Comparison of ENCODE assay signal across 9 mouse cellular contexts in the genomic region with DNA sequence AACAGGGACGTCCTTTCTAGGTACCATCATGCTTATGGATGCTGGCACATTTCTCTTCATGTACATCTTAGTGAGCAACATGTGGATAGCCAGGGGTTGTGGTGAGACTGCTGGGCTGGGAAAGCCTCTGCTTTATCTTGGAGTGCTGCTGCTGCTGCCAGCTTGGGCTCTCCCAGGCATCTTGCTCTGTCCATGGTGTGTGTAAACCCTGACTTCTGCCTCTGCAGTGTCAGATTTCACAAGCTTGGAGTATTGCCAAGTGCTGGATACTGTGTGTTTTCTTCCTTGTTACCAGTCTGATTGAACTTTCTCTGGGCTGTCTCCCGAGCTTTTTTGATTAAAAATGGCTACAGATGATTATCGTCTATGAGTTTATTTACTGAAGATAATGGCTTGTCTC. TPM values are rescaled to one million over a fixed set of nuclear protein-coding genes. Genes with fewer than 3 reads are reported as not detected.
A peak's percentile ranks its signal among the peaks of the same experiment; 100 is the strongest.
DNase-seq lines count a peak whose midpoint lies in the region; ATAC-seq lines count a peak whose summit lies in the region.
"Had no signal": no experiment of that assay in that cellular context is flagged by ENCODE, and none has a peak within 500 bp of the region (broad histone marks: within the 10 kb centered on the region; RNA-seq: fewer than 3 reads in every experiment).

No protein-coding gene starts in this region.

- peak; percentile 62 for DNase-seq in midbrain, embryonic 14.5 days
- DNase-seq in midbrain, embryonic 10.5 days (ENCODE audit: low spot score) = no peak
- DNase-seq in limb, embryonic 11.5 days (ENCODE audit: low spot score) = peak; percentile 60
- DNase-seq in urinary bladder, postnatal 25 days (ENCODE audit: low spot score) = peak; percentile 24
- DNase-seq in layer of hippocampus, postnatal 36 days = no peak
- DNase-seq in left cerebral cortex, adult 8-10 months (ENCODE audit: low spot score in 2 of 2) = no peak
- DNase-seq in thymus, adult 18-20 months = no peak

- no peaks in the 10 kb centered on the region for H3K4me1 ChIP-seq in midbrain, embryonic 14.5 days (ENCODE audit: control insufficient read depth, insufficient read depth, low read length)
- H3K4me1 ChIP-seq in midbrain, embryonic 10.5 days = no peaks in the 10 kb centered on the region
- H3K4me1 ChIP-seq in embryonic facial prominence, embryonic 15.5 days = peaks cover 4% of the 10 kb centered on the region
- peaks cover 5% of the 10 kb centered on the region for H3K4me1 ChIP-seq in limb, embryonic 11.5 days (ENCODE audit: control insufficient read depth, insufficient read depth, low read length)

- no peak overlapping the region for H3K27ac ChIP-seq in midbrain, embryonic 14.5 days (replicated peaks; ENCODE audit: low read depth, low read length)
- no peak overlapping the region for H3K27ac ChIP-seq in midbrain, embryonic 10.5 days (replicated peaks)
- H3K27ac ChIP-seq in embryonic facial prominence, embryonic 15.5 days (replicated peaks) = no peak overlapping the region
- no peak overlapping the region for H3K27ac ChIP-seq in limb, embryonic 11.5 days (replicated peaks; ENCODE audit: low read depth, low read length)

- 65% methylated on average over 3 of the region's 3 CpGs for WGBS in midbrain, embryonic 14.5 days
- WGBS in midbrain, embryonic 10.5 days = 79% methylated on average over 3 of the region's 3 CpGs
- 17% methylated on average over 3 of the region's 3 CpGs for WGBS in embryonic facial prominence, embryonic 15.5 days
- 44% methylated on average over 3 of the region's 3 CpGs for WGBS in limb, embryonic 11.5 days

- no peaks in the 10 kb centered on the region for H3K27me3 ChIP-seq in midbrain, embryonic 14.5 days (ENCODE audit: control insufficient read depth, insufficient read depth, low read length)
- no peaks in the 10 kb centered on the region for H3K27me3 ChIP-seq in midbrain, embryonic 10.5 days (ENCODE audit: low read depth, poor library complexity, severe bottlenecking)
- no peaks in the 10 kb centered on the region for H3K27me3 ChIP-seq in embryonic facial prominence, embryonic 15.5 days
- H3K27me3 ChIP-seq in limb, embryonic 11.5 days (ENCODE audit: control insufficient read depth, insufficient read depth, low read length) = no peaks in the 10 kb centered on the region

- H3K36me3 ChIP-seq in midbrain, embryonic 14.5 days (ENCODE audit: control insufficient read depth, insufficient read depth, low read length) = peaks cover 5% of the 10 kb centered on the region; the same call in 1 of the 2 replicates
- H3K36me3 ChIP-seq in midbrain, embryonic 10.5 days = peaks cover 13% of the 10 kb centered on the region
- H3K36me3 ChIP-seq in embryonic facial prominence, embryonic 15.5 days = no peaks in the 10 kb centered on the region
- H3K36me3 ChIP-seq in limb, embryonic 11.5 days (ENCODE audit: control insufficient read depth, insufficient read depth, low read length) = no peaks in the 10 kb centered on the region

- H3K4me3 ChIP-seq in midbrain, embryonic 14.5 days (replicated peaks; ENCODE audit: low read depth, low read length) = no peak overlapping the region
- H3K4me3 ChIP-seq in midbrain, embryonic 10.5 days = no peak overlapping the region
- no peak overlapping the region for H3K4me3 ChIP-seq in embryonic facial prominence, embryonic 15.5 days (replicated peaks)
- no peak overlapping the region for H3K4me3 ChIP-seq in limb, embryonic 11.5 days (ENCODE audit: low read depth, low read length)

- no peaks in the 10 kb centered on the region for H3K9me3 ChIP-seq in midbrain, embryonic 14.5 days (ENCODE audit: control insufficient read depth, low read length)
- H3K9me3 ChIP-seq in midbrain, embryonic 10.5 days (replicated peaks) = no peaks in the 10 kb centered on the region
- no peaks in the 10 kb centered on the region for H3K9me3 ChIP-seq in embryonic facial prominence, embryonic 15.5 days (replicated peaks)
- no peaks in the 10 kb centered on the region for H3K9me3 ChIP-seq in limb, embryonic 11.5 days (ENCODE audit: control insufficient read depth, low read length)

- no peak overlapping the region for H3K9ac ChIP-seq in midbrain, embryonic 14.5 days (replicated peaks; ENCODE audit: low read length)
- H3K9ac ChIP-seq in embryonic facial prominence, embryonic 15.5 days = no peak overlapping the region
- H3K9ac ChIP-seq in limb, embryonic 11.5 days (ENCODE audit: low read length) = no peak overlapping the region

- no peak for ATAC-seq in midbrain, embryonic 14.5 days (ENCODE audit: low FRiP score, low TSS enrichment)
- 0 out of 2 replicates have a peak, but pooled peaks have one; percentile 36 for ATAC-seq in embryonic facial prominence, embryonic 15.5 days (ENCODE audit: insufficient number of reproducible peaks, low FRiP score, low TSS enrichment, low read depth)
- ATAC-seq in limb, embryonic 11.5 days (ENCODE audit: insufficient number of reproducible peaks, low FRiP score, low TSS enrichment, low read depth) = peak; percentile 60; the same call in 1 of the 2 replicates

- H3K4me2 ChIP-seq in midbrain, embryonic 14.5 days (ENCODE audit: low read length) = no peak overlapping the region
- no peak overlapping the region for H3K4me2 ChIP-seq in embryonic facial prominence, embryonic 15.5 days (replicated peaks)
- H3K4me2 ChIP-seq in limb, embryonic 11.5 days (ENCODE audit: low read depth, severe bottlenecking) = no peak overlapping the region

RNA-seq across cellular contexts. Expression of gene Gm11985, which starts 45.6 kb away (rescaled TPM):
- polyA plus RNA-seq in midbrain, embryonic 14.5 days (2014; fragmentation: Nextera tagmentation; extraction: Ambion mirVana) = not detected in 2 replicates
- not detected in 2 replicates for polyA plus RNA-seq in midbrain, embryonic 10.5 days (2016; fragmentation: Nextera tagmentation; extraction: Ambion mirVana)
- polyA plus RNA-seq in embryonic facial prominence, embryonic 15.5 days (2015; fragmentation: Nextera tagmentation; extraction: Ambion mirVana) = not detected in 2 replicates
- polyA plus RNA-seq in limb, embryonic 11.5 days (2014; fragmentation: Nextera tagmentation; extraction: Ambion mirVana) = not detected in 2 replicates
- total RNA-seq in layer of hippocampus, postnatal 36 days (2021) = not detected
- not detected for total RNA-seq in left cerebral cortex, adult 8-10 months (2022)
- total RNA-seq: adrenal gland, adult 18-20 months had no signal

RNA-seq across cellular contexts. Expression of gene Igfbp1, which starts 54.9 kb away (rescaled TPM):
- polyA plus RNA-seq in midbrain, embryonic 14.5 days (2014; fragmentation: Nextera tagmentation; extraction: Ambion mirVana) = 0.13 TPM in 2 replicates
- polyA plus RNA-seq in midbrain, embryonic 10.5 days (2016; fragmentation: Nextera tagmentation; extraction: Ambion mirVana) = 0.22 and 0.25 TPM in 2 replicates
- polyA plus RNA-seq in embryonic facial prominence, embryonic 15.5 days (2015; fragmentation: Nextera tagmentation; extraction: Ambion mirVana) = 0.39 and 0.50 TPM in 2 replicates
- 0.37 and 0.40 TPM in 2 replicates for polyA plus RNA-seq in limb, embryonic 11.5 days (2014; fragmentation: Nextera tagmentation; extraction: Ambion mirVana)
- under 1 TPM in 1 of 2 experiments, not detected in 1; 0.22 TPM for total RNA-seq in layer of hippocampus, postnatal 36 days (2021)
- not detected for total RNA-seq in left cerebral cortex, adult 8-10 months (2022)
- total RNA-seq: adrenal gland, adult 18-20 months had no signal

Comparison
In these comparisons a context has a peak if more than half of its experiments do, and no peak if none do; other contexts are left out.
1. DNase-seq: peak in midbrain, embryonic 14.5 days (single experiment), limb, embryonic 11.5 days (single experiment) and urinary bladder, postnatal 25 days (single experiment); none in midbrain, embryonic 10.5 days (single experiment), layer of hippocampus, postnatal 36 days (0 of 2), left cerebral cortex, adult 8-10 months (0 of 2) and thymus, adult 18-20 months (0 of 2).